18 mouse cellular contexts compared by ENCODE assay signal in the genomic region with DNA sequence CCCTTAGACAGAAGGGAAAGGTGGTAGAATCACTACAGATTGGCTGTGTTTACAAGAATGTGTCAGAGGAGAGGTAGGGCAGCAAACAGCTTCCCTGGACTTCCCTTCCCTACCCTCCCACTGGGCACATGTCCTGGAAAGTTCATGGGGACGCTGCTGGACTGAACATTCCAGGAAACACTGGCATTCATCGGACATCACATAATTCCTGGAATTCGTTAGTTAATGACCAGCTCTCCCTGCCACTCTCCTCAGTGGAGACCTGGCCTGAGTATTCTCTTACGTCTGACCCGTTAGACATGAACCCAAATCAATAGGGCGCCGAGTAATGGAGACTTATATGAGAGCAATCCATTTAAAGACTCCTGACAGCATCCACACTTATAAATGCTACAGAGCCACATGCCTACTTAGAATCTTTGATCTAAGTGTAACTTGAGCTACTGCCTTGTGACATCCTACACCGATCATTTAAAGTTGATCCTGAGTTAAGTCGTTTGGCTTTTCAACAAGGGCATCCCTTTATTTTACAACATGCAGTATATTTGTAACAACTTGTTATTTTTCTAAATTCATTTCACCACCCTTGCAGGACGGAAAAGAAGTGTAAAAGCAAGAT.
DNase-seq lines count a peak whose midpoint lies in the region; ATAC-seq and TF ChIP-seq lines count a peak whose summit lies in the region.
"Had no signal": no experiment of that assay in that cellular context is flagged by ENCODE, and none has a peak within 500 bp of the region (broad histone marks: within the 10 kb centered on the region; RNA-seq: fewer than 3 reads in every experiment).

No protein-coding gene starts in this region.

- WGBS in hindbrain, embryonic 10.5 days: 69% methylated on average over 10 of the region's 10 CpGs
- 71% methylated on average over 10 of the region's 10 CpGs for WGBS in hindbrain, embryonic 16.5 days
- WGBS in thymus, adult 2 months: 91% methylated on average over 10 of the region's 10 CpGs

- no peak for DNase-seq in hindbrain, embryonic 10.5 days (ENCODE audit: low spot score)
- DNase-seq in embryo, embryonic 11 days: peak; percentile 31
- DNase-seq in kidney, adult 9 months: peak; percentile 39
- peak; percentile 41 for DNase-seq in lung, postnatal 14 days
- no peak for DNase-seq in thymus, adult 2 months
- no peak for DNase-seq in right cerebral cortex, postnatal 10 days (ENCODE audit: low spot score in 2 of 2)
- DNase-seq in cerebellum, adult 8-10 months: no peak
- DNase-seq: cerebellum, postnatal 25 days; layer of hippocampus, adult 9-11 months; thymus, postnatal 36 days had no signal

- H3K4me1 ChIP-seq in hindbrain, embryonic 10.5 days (replicated peaks): peaks cover 18% of the 10 kb centered on the region; the same call in 1 of the 2 replicates
- H3K4me1 ChIP-seq in hindbrain, embryonic 16.5 days (ENCODE audit: control insufficient read depth, insufficient read depth, low read depth, low read length): no peaks in the 10 kb centered on the region; the same call in 1 of the 2 replicates
- no peaks in the 10 kb centered on the region for H3K4me1 ChIP-seq in thymus, adult 2 months (replicated peaks; ENCODE audit: control insufficient read depth, insufficient read depth, low read length)
- H3K4me1 ChIP-seq: embryonic facial prominence, embryonic 13.5 days; heart, embryonic 15.5 days; limb, embryonic 15.5 days had no signal

- no peaks in the 10 kb centered on the region for H3K27me3 ChIP-seq in hindbrain, embryonic 10.5 days (ENCODE audit: insufficient read depth, poor library complexity, severe bottlenecking)
- no peaks in the 10 kb centered on the region for H3K27me3 ChIP-seq in hindbrain, embryonic 16.5 days (replicated peaks; ENCODE audit: control insufficient read depth, insufficient read depth, low read length)
- H3K27me3 ChIP-seq in thymus, adult 2 months (ENCODE audit: control insufficient read depth, insufficient read depth, low read length): no peaks in the 10 kb centered on the region
- H3K27me3 ChIP-seq: embryonic facial prominence, embryonic 13.5 days; limb, embryonic 15.5 days; midbrain, embryonic 13.5 days had no signal

- TF ChIP-seq POLR2A in thymus, adult 2 months (IDR thresholded peaks at IDR 0.05; ENCODE audit: control insufficient read depth, extremely low read depth, insufficient read depth, low read length, poor library complexity): no peak

- no peak overlapping the region for H3K4me2 ChIP-seq in hindbrain, embryonic 16.5 days (ENCODE audit: low read length)
- H3K4me2 ChIP-seq: embryonic facial prominence, embryonic 13.5 days; heart, embryonic 15.5 days; limb, embryonic 15.5 days; midbrain, embryonic 13.5 days had no signal

- no peak for ATAC-seq in hindbrain, embryonic 16.5 days
- ATAC-seq: hindbrain, postnatal 0 days; midbrain, embryonic 13.5 days had no signal

- H3K27ac ChIP-seq in hindbrain, embryonic 10.5 days: 0 out of 2 replicates have a peak overlapping the region, but pooled peaks have one; percentile 16
- no peak overlapping the region for H3K27ac ChIP-seq in hindbrain, embryonic 16.5 days (ENCODE audit: low read depth, low read length)
- no peak overlapping the region for H3K27ac ChIP-seq in thymus, adult 2 months (ENCODE audit: control insufficient read depth, insufficient read depth, low read length)
- H3K27ac ChIP-seq: embryonic facial prominence, embryonic 13.5 days; heart, embryonic 15.5 days; hindbrain, postnatal 0 days; limb, embryonic 15.5 days; midbrain, embryonic 13.5 days had no signal

- no peaks in the 10 kb centered on the region for H3K36me3 ChIP-seq in hindbrain, embryonic 10.5 days
- H3K36me3 ChIP-seq in hindbrain, embryonic 16.5 days (ENCODE audit: control insufficient read depth, insufficient read depth, low read length): no peaks in the 10 kb centered on the region
- no peaks in the 10 kb centered on the region for H3K36me3 ChIP-seq in thymus, adult 2 months (ENCODE audit: control insufficient read depth, insufficient read depth, low read length)
- H3K36me3 ChIP-seq: embryonic facial prominence, embryonic 13.5 days; G1E; heart, embryonic 15.5 days; limb, embryonic 15.5 days; midbrain, embryonic 13.5 days had no signal

- H3K4me3 ChIP-seq in hindbrain, embryonic 10.5 days: no peak overlapping the region
- no peak overlapping the region for H3K4me3 ChIP-seq in hindbrain, embryonic 16.5 days (ENCODE audit: low read length)
- H3K4me3 ChIP-seq in thymus, adult 2 months (ENCODE audit: control insufficient read depth, insufficient read depth, low read length): no peak overlapping the region
- H3K4me3 ChIP-seq: embryonic facial prominence, embryonic 13.5 days; heart, embryonic 15.5 days; limb, embryonic 15.5 days; midbrain, embryonic 13.5 days; myocyte had no signal

- no peak overlapping the region for H3K9ac ChIP-seq in hindbrain, embryonic 16.5 days (ENCODE audit: low read depth, low read length)
- H3K9ac ChIP-seq: embryonic facial prominence, embryonic 13.5 days; heart, embryonic 15.5 days; limb, embryonic 15.5 days; midbrain, embryonic 13.5 days had no signal

- H3K9me3 ChIP-seq in hindbrain, embryonic 10.5 days: no peaks in the 10 kb centered on the region
- no peaks in the 10 kb centered on the region for H3K9me3 ChIP-seq in hindbrain, embryonic 16.5 days (ENCODE audit: control insufficient read depth, low read length)
- H3K9me3 ChIP-seq: embryonic facial prominence, embryonic 13.5 days; G1E; heart, embryonic 15.5 days; limb, embryonic 15.5 days; midbrain, embryonic 13.5 days had no signal

- TF ChIP-seq CTCF in thymus, adult 2 months (IDR thresholded peaks at IDR 0.05; ENCODE audit: borderline replicate concordance, control insufficient read depth, extremely low read depth, insufficient read depth, low read length, poor library complexity): no peak

Comparison
In these comparisons a context has a peak if more than half of its experiments do, and no peak if none do; other contexts are left out.
1. DNase-seq: peak in embryo, embryonic 11 days (single experiment), kidney, adult 9 months (single experiment) and lung, postnatal 14 days (single experiment); none in hindbrain, embryonic 10.5 days (single experiment), thymus, adult 2 months (single experiment), right cerebral cortex, postnatal 10 days (0 of 2) and cerebellum, adult 8-10 months (single experiment).